Mouse (Mus musculus): ENCODE data around the gene Gstm1. TPM values are rescaled to one million over a fixed set of nuclear protein-coding genes. Genes with fewer than 3 reads are reported as not detected.
"Not testable (repeated sequence)": the region's sequence is repeated elsewhere in the genome, so short reads cannot be mapped to it uniquely, and the experiment has no call there.

Gstm1 gene
- polyA plus RNA-seq, 1 experiment from 2014 or later: 220 TPM

DNA sequence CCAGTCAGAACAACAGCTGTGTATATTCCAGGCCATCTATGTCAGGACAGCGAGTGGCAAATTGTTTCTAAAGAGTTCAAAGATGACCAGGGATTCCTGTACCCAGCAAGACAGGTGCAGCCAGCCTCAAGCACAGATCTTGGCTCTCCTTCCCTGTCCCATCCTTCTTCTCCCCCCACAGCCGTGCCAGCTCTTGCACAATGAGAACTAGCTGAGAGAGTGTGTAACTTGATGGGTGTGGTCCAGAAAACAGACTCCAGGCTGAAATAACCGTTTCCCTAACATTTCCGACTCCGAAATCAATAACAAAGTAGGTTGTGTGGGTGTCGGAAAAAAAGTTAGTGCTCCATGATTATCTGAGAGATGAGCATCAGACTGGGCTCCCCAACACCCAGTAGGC, 4.9 kb upstream of the Gstm1 start:
- Histone ChIP-seq H3K4me2 (ENCODE audit: low read length) (no peak overlapping the region), H3K36me3 (ENCODE audit: control insufficient read depth, insufficient read depth, low read length) (no peaks in the 10 kb centered on the region), H3K4me1 (replicated peaks; ENCODE audit: control insufficient read depth, insufficient read depth, low read length) (peaks cover 6% of the 10 kb centered on the region), H3K27me3 (replicated peaks; ENCODE audit: control insufficient read depth, insufficient read depth, low read length) (no peaks in the 10 kb centered on the region), H3K9ac (ENCODE audit: low read length) (no peak overlapping the region), H3K4me3 (ENCODE audit: low read depth, low read length) (no peak overlapping the region), H3K9me3 (ENCODE audit: control insufficient read depth, low read length) (no peaks in the 10 kb centered on the region), H3K27ac (ENCODE audit: low read depth) (no peak overlapping the region)
- DNase-seq (ENCODE audit: low spot score): no peak
- 64% methylated on average over 6 of the region's 6 CpGs for WGBS
- ATAC-seq (replicated peaks; ENCODE audit: low FRiP score, low TSS enrichment, low read depth): no peak

DNA sequence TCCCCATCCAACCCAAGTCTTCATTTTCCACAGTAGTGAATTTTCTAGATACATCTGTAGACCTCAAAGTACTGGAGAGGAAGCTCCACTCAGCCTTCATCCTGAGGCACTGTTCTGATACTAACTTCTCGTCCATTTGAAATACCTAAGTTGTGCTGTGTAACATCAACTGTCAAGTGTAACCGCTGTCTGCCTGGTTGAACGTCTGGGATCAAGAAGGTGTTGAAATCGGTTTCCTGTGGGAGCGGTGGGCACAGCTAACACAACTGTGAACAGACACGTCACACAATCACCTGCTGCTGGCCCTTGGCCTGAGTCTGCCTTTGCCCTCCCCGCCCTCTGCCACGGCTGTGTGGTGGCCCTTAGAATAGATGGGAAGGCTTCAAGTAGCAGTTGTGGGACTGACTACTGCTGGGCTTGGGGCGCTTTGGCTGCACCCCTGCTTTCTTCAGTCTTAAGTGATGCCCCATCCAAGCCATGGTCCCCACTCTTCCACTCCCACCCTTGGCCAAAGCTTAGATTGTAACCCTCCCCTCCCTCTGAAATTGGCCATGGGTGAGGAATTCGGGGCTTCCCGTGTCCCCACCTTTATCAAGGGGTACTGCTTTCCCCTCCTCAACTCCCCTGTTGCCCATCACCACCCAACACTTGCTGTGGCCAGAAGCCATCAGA, 2.7 kb upstream of the Gstm1 start:
- H3K27ac ChIP-seq (ENCODE audit: low read depth); H3K4me2 ChIP-seq (ENCODE audit: low read length); H3K9ac ChIP-seq (ENCODE audit: low read length); H3K9me3 ChIP-seq (ENCODE audit: control insufficient read depth, low read length); DNase-seq (ENCODE audit: low spot score); H3K36me3 ChIP-seq (ENCODE audit: control insufficient read depth, insufficient read depth, low read length); ATAC-seq (replicated peaks; ENCODE audit: low FRiP score, low TSS enrichment, low read depth); H3K4me3 ChIP-seq (ENCODE audit: low read depth, low read length); H3K27me3 ChIP-seq (replicated peaks; ENCODE audit: control insufficient read depth, insufficient read depth, low read length): not testable (repeated sequence)
- WGBS: 62% methylated on average over 11 of the region's 11 CpGs
- peaks cover 12% of the 10 kb centered on the region for H3K4me1 ChIP-seq (replicated peaks; ENCODE audit: control insufficient read depth, insufficient read depth, low read length)

DNA sequence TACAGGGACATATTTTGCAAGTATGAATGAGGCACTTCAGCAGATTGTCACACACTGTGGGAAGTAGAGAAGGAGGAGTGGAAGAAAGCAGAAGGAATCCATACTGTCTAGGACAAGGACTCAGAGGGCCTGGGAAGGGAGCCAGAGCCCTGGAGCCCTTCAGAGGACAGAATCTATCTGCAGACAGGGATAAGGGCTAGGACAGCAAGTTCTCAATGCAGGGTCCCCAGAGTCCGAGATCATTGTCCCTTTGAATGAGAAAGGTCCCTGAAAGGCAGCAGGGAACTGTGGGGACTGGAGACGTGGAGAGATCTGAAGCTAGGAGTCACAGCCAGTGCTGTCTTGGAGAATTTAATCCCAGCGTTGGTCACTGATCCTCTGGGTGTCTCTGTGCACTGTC, 1.5 kb upstream of the Gstm1 start:
- not testable (repeated sequence) for H3K27ac ChIP-seq (ENCODE audit: low read depth)
- 73% methylated on average over 3 of the region's 3 CpGs for WGBS

DNA sequence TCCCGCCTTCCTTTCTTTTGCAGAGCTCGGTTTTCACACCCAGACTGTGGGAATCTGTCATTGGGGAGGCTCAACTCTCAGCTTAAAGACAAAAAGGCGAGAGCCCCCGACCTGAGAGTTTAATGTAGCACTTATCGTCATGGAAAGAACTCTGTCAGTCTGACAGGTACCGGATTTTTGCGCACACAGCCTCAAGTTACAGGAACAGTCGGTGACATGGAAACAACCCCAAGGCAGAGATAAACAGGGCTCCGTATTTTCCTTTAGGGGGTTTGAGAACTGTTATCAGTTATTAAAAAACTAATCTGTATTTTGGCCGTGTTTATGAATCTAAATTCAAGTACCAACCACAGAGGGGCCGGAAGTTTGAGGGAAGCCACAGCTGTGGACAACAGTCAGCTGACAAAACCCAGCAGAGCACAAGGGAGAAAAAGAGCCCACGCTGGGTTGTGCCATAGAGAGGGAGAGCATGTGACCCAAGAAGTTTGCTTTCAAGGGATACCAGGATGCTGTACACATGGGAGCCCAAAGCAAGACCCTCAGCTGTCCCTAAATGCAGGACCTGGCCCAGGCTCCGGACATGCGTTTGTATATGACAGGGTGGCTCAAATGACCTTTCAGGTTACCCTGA, 532 bp upstream of the Gstm1 start:
- no peak for ATAC-seq (replicated peaks; ENCODE audit: low FRiP score, low TSS enrichment, low read depth)
- Histone ChIP-seq H3K9me3 (ENCODE audit: control insufficient read depth, low read length) (no peaks in the 10 kb centered on the region), H3K9ac (ENCODE audit: low read length) (peak overlapping the region; percentile 29; the same call in 1 of the 2 replicates), H3K4me3 (ENCODE audit: low read depth, low read length) (peak overlapping the region; percentile 36), H3K4me1 (replicated peaks; ENCODE audit: control insufficient read depth, insufficient read depth, low read length) (peaks cover 12% of the 10 kb centered on the region), H3K36me3 (ENCODE audit: control insufficient read depth, insufficient read depth, low read length) (no peaks in the 10 kb centered on the region; the same call in 1 of the 2 replicates), H3K4me2 (ENCODE audit: low read length) (peak overlapping the region; percentile 81), H3K27me3 (replicated peaks; ENCODE audit: control insufficient read depth, insufficient read depth, low read length) (no peaks in the 10 kb centered on the region), H3K27ac (ENCODE audit: low read depth) (peak overlapping the region; percentile 76; the same call in 1 of the 2 replicates)
- no peak for DNase-seq (ENCODE audit: low spot score)
- WGBS: 23% methylated on average over 14 of the region's 14 CpGs

More for the DNA sequence above, 1.5 kb upstream of the Gstm1 start:
- not testable (repeated sequence) for H3K9ac ChIP-seq (ENCODE audit: low read length); H3K4me2 ChIP-seq (ENCODE audit: low read length); H3K27me3 ChIP-seq (replicated peaks; ENCODE audit: control insufficient read depth, insufficient read depth, low read length); ATAC-seq (replicated peaks; ENCODE audit: low FRiP score, low TSS enrichment, low read depth); H3K4me3 ChIP-seq (ENCODE audit: low read depth, low read length); DNase-seq (ENCODE audit: low spot score); H3K9me3 ChIP-seq (ENCODE audit: control insufficient read depth, low read length); H3K36me3 ChIP-seq (ENCODE audit: control insufficient read depth, insufficient read depth, low read length)
- H3K4me1 ChIP-seq (replicated peaks; ENCODE audit: control insufficient read depth, insufficient read depth, low read length): peaks cover 12% of the 10 kb centered on the region

DNA sequence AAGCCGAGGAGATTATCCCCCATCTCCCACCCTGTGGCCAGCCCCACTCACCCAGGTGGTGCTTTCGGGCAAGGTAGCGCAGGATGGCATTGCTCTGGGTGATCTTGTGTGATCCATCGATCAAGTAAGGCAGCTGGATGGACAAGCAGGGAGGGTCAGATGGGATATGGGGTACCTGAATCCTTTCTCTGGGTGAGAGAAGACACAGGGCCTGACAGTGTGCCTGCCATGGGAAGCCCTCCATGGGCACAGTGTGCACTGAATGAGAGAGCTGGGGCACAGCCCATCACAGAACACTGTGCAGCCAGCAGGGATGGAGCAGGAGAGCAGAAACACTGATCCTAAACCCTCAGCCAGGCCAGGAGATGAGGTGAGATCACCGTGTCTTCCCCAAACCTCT, 1.3 kb downstream of the Gstm1 start:
- WGBS: 74% methylated on average over 5 of the region's 5 CpGs
- not testable (repeated sequence) for H3K4me3 ChIP-seq (ENCODE audit: low read depth, low read length); ATAC-seq (replicated peaks; ENCODE audit: low FRiP score, low TSS enrichment, low read depth); DNase-seq (ENCODE audit: low spot score); H3K9me3 ChIP-seq (ENCODE audit: control insufficient read depth, low read length); H3K27me3 ChIP-seq (replicated peaks; ENCODE audit: control insufficient read depth, insufficient read depth, low read length); H3K9ac ChIP-seq (ENCODE audit: low read length); H3K27ac ChIP-seq (ENCODE audit: low read depth); H3K36me3 ChIP-seq (ENCODE audit: control insufficient read depth, insufficient read depth, low read length)
- peaks cover 12% of the 10 kb centered on the region for H3K4me1 ChIP-seq (replicated peaks; ENCODE audit: control insufficient read depth, insufficient read depth, low read length)
- H3K4me2 ChIP-seq (ENCODE audit: low read length): peak overlapping the region; percentile 81

DNA sequence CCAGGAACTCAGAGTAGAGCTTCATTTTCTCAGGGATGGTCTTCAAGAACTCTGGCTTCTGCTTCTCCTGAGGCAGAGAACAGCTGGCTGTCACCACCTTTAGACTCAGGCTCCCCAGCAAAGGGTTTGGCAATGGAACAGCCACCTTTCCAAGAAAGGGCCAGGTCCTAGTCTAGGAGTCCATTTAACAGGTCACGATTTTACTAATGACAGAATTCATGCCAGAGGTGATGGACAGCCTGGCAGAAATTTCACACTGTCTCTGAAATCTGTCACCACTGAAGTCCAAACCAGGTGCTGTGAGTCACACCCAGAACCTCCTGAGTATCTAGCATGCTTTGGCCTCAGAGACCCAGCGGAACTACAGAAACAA, 2.8 kb downstream of the Gstm1 start:
- H3K4me2 ChIP-seq (ENCODE audit: low read length): no peak overlapping the region
- H3K9ac ChIP-seq (ENCODE audit: low read length): no peak overlapping the region
- no peak overlapping the region for H3K4me3 ChIP-seq (ENCODE audit: low read depth, low read length)
- no peaks in the 10 kb centered on the region for H3K9me3 ChIP-seq (ENCODE audit: control insufficient read depth, low read length)
- no peak for DNase-seq (ENCODE audit: low spot score)
- no peak for ATAC-seq (replicated peaks; ENCODE audit: low FRiP score, low TSS enrichment, low read depth)
- H3K27ac ChIP-seq (ENCODE audit: low read depth): no peak overlapping the region
- H3K4me1 ChIP-seq (replicated peaks; ENCODE audit: control insufficient read depth, insufficient read depth, low read length): peaks cover 12% of the 10 kb centered on the region
- H3K36me3 ChIP-seq (ENCODE audit: control insufficient read depth, insufficient read depth, low read length): no peaks in the 10 kb centered on the region; the same call in 1 of the 2 replicates
- 89% methylated on average over 2 of the region's 2 CpGs for WGBS
- H3K27me3 ChIP-seq (replicated peaks; ENCODE audit: control insufficient read depth, insufficient read depth, low read length): no peaks in the 10 kb centered on the region

DNA sequence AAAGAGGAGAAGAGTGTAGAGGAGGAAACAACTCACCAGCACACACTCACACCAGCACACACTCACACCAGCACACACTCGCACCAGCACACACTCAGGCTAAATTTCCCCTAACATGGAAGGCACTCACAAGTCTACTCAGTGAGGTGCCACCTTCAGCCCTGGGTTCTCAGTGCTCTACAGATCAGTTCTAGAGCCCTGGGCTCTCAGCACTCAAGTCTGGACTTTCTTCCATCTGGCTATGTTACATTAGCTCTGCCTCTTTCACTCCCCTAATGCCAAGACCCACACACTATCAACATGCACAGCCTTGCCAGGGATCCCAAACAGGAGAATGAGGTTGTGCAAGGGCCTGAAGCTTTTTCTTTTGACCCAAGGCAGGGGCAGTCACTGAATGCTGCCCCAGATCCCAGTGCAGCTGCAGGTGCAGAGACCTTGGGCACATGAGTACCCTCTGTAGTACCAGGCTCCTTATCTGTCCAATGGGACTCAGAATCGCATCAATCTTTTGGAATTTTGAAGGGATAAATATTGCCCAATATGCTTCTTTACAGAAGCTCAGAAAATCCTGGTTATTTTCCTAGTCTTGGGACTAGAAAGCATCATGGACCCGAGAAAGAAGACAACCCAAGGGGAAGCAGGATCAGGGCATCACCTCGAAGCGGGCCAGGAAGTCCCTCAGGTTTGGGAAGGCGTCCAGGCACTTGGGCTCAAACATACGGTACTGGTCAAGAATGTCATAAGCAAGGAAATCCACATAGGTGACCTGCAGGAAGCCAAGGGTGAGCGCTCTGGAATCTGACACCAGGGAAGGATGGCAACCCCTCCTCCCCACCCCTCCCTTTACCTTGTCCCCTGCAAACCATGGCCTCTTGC, 3.4 kb downstream of the Gstm1 start:
- Histone ChIP-seq H3K36me3 (ENCODE audit: control insufficient read depth, insufficient read depth, low read length) (no peaks in the 10 kb centered on the region; the same call in 1 of the 2 replicates), H3K9me3 (ENCODE audit: control insufficient read depth, low read length) (no peaks in the 10 kb centered on the region), H3K4me2 (ENCODE audit: low read length) (no peak overlapping the region), H3K9ac (ENCODE audit: low read length) (no peak overlapping the region), H3K4me3 (ENCODE audit: low read depth, low read length) (no peak overlapping the region), H3K27me3 (replicated peaks; ENCODE audit: control insufficient read depth, insufficient read depth, low read length) (no peaks in the 10 kb centered on the region), H3K27ac (ENCODE audit: low read depth) (no peak overlapping the region), H3K4me1 (replicated peaks; ENCODE audit: control insufficient read depth, insufficient read depth, low read length) (peaks cover 12% of the 10 kb centered on the region)
- ATAC-seq (replicated peaks; ENCODE audit: low FRiP score, low TSS enrichment, low read depth) (no peak), DNase-seq (ENCODE audit: low spot score) (no peak)
- 85% methylated on average over 7 of the region's 8 CpGs for WGBS

DNA sequence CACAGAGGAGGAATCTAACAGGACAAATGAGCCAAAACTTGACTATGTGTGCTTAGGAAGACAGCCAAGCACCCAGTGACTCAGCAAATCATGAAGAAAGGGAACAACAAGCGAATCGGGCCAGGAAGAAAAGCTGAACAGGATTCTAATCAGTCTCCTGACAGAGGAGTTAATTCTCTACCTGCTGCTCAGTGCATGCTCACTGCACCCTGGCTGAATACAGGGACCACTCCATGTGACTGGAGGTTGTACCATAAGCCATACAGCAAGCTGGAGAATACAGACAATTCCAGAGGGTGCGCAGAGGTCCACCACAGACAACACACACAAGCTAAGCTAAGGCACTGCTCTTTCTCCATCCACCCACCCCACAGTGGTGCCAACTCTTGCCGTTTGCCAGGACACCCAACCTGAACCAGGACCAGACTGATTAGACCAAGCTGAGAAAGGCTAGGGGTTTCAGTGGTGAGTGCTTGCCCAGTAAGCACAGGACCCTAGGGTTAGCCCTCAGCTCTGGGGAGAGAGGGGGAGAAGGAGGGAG, 4.4 kb downstream of the Gstm1 start:
- no peak overlapping the region for H3K9ac ChIP-seq (ENCODE audit: low read length)
- DNase-seq (ENCODE audit: low spot score) (no peak), ATAC-seq (replicated peaks; ENCODE audit: low FRiP score, low TSS enrichment, low read depth) (no peak)
- 81% methylated on average over 4 of the region's 4 CpGs for WGBS
- H3K27ac ChIP-seq (ENCODE audit: low read depth): no peak overlapping the region
- H3K4me1 ChIP-seq (replicated peaks; ENCODE audit: control insufficient read depth, insufficient read depth, low read length): peaks cover 8% of the 10 kb centered on the region
- no peaks in the 10 kb centered on the region; the same call in 1 of the 2 replicates for H3K36me3 ChIP-seq (ENCODE audit: control insufficient read depth, insufficient read depth, low read length)
- no peak overlapping the region for H3K4me3 ChIP-seq (ENCODE audit: low read depth, low read length)
- no peak overlapping the region for H3K4me2 ChIP-seq (ENCODE audit: low read length)
- H3K27me3 ChIP-seq (replicated peaks; ENCODE audit: control insufficient read depth, insufficient read depth, low read length): no peaks in the 10 kb centered on the region
- H3K9me3 ChIP-seq (ENCODE audit: control insufficient read depth, low read length): no peaks in the 10 kb centered on the region

Measured in intestine, embryonic 14.5 days (tissue).